Mouse (Mus musculus) heart, embryonic 14.5 days (tissue): ENCODE measurements around the gene Def6. TPM values are rescaled to one million over a fixed set of nuclear protein-coding genes. Genes with fewer than 3 reads are reported as not detected.

Experiments
- ATAC-seq: fragments of 200-750 bp; cut with Nextera tagmentation; 2 replicates; pipeline ENCODE4 v1.8.0; 2017; ENCODE audit warnings: low read depth, moderate TSS enrichment; ENCODE audit not compliant: insufficient number of reproducible peaks, insufficient read depth, low FRiP score
- H3K27ac ChIP-seq, 2 experiments: fragments of 200-500 bp in 1 of 2; fragments of 300-500 bp in 1 of 2; sonication (generic) in 1 of 2; replicated peaks in 1 of 2; 2 replicates each; pipeline ENCODE4 v1.5.1; 2012 to 2014; ENCODE audit warnings: low read depth in 2 of 2, low read length in 2 of 2, control low read depth in 1 of 2, mild to moderate bottlenecking in 1 of 2, mixed read lengths in 1 of 2; ENCODE audit not compliant: control insufficient read depth in 1 of 2, insufficient read depth in 1 of 2
- H3K27me3 ChIP-seq: fragments of 300-500 bp; sonication (generic); 2 replicates; pipeline ENCODE4 v1.6.1; 2014; ENCODE audit warnings: mild to moderate bottlenecking, low read length, control low read depth; ENCODE audit not compliant: control insufficient read depth, insufficient read depth
- H3K36me3 ChIP-seq: fragments of 300-500 bp; sonication (generic); 2 replicates; pipeline ENCODE4 v1.6.1; 2014; ENCODE audit warnings: mild to moderate bottlenecking, control low read depth, low read length, mixed read lengths; ENCODE audit not compliant: control insufficient read depth, insufficient read depth
- H3K4me1 ChIP-seq, 2 experiments: fragments of 200-500 bp in 1 of 2; fragments of 300-500 bp in 1 of 2; sonication (generic) in 1 of 2; 2 replicates each; pipeline ENCODE4 v1.6.1; 2012 to 2014; ENCODE audit warnings: low read length in 2 of 2, control low read depth in 1 of 2, mixed read lengths in 1 of 2; ENCODE audit not compliant: control insufficient read depth in 2 of 2, insufficient read depth in 2 of 2
- H3K4me2 ChIP-seq: fragments of 300-500 bp; sonication (generic); 2 replicates; pipeline ENCODE4 v1.6.1; 2014; ENCODE audit warnings: mild to moderate bottlenecking, low read length
- H3K4me3 ChIP-seq, 2 experiments: fragments of 200-500 bp in 1 of 2; fragments of 300-500 bp in 1 of 2; sonication (generic) in 1 of 2; 2 replicates each; pipeline ENCODE4 v1.5.1; 2012 to 2014; ENCODE audit warnings: low read length in 2 of 2, mild to moderate bottlenecking in 2 of 2, control low read depth in 1 of 2, low read depth in 1 of 2, moderate library complexity in 1 of 2; ENCODE audit not compliant: control insufficient read depth in 1 of 2, insufficient read depth in 1 of 2
- H3K9ac ChIP-seq: fragments of 300-500 bp; sonication (generic); 2 replicates; pipeline ENCODE4 v1.6.1; 2014; ENCODE audit warnings: mild to moderate bottlenecking, low read length
- H3K9me3 ChIP-seq: fragments of 300-500 bp; sonication (generic); 2 replicates; pipeline ENCODE4 v1.6.1; 2016; ENCODE audit warnings: low read length, control low read depth; ENCODE audit not compliant: control insufficient read depth
- WGBS: fragments of 180-500 bp; shearing (Covaris S2); extraction: QIAGEN DNeasy Blood & Tissue Kit; methylation state at CpG from one replicate; pipeline ENCODE4 v1.1.7; 2014; 5-methylcytosine and 5-hydroxymethylcytosine counted together
- polyA plus RNA-seq: library from polyadenylated mRNA; unstranded; fragments of >200 nt; fragmentation: Nextera tagmentation; extraction: Ambion mirVana; gene quantifications from 2 replicates; pipeline ENCODE4 v1.2.1, GENCODE M21; 2014

Def6 gene
- polyA plus RNA-seq, 1 experiment from 2014 or later = 1.5 TPM

DNA sequence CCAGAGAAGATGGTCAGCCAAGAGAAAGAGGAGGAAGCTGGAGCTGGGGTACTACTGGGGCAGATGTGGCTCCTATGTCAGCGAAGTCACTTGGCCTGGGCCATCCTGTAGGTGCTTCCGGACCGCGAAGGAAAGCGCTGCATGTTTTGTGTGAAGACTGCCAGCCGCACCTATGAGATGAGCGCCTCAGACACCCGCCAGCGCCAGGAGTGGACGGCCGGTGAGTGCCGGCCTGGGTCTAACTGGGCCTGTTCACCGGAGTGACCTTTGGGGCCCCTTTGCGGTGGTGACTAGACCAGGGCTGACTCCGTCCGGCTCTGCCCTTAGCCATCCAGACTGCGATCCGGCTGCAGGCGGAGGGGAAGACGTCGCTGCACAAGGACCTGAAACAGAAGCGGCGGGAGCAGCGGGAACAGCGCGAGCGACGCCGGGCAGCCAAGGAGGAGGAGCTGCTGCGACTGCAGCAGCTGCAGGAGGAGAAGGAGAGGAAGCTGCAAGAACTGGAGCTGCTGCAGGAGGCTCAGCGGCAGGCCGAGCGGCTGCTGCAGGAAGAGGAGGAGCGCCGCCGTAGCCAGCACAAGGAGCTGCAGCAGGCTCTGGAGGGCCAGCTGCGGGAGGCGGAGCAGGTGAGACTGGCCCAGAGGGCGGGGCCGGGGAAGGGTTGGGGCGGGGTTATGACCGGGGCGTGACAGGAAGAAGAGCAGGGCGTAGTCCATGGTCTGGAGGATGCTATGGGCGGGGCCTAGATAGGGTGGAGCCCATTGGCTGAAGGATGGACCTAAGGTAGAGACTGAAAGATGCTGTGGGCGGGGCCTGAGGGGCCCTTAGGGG is 16.2 kb downstream of the Def6 start:
- no peaks in the 10 kb centered on the region for H3K9me3 ChIP-seq
- peaks cover 5 to 9% of the 10 kb centered on the region in 2 experiments; a peak in 3 of 4 replicates for H3K4me1 ChIP-seq
- peak overlapping the region; percentile 56 to 57 for H3K4me3 ChIP-seq

DNA sequence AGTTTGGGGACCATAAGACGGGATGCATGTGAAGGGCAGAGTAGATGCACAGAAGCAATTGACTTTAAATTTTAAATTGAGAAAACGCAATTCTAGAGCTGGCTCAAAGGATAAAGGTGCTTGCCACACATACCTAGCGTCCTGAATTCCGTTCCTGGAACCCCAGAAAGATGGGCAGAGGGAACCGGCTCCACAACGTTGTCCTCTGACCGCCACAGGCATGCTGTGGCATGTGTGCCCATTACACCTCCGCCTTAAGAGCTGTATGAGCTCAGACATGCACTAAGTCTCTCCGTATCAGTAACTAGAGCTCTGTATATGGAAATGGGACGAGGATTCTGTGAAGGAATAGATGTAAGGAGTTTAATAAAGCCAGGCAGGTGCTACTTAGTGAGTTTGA is 17.0 kb downstream of the Def6 start:
- no peaks in the 10 kb centered on the region for H3K27me3 ChIP-seq
- no peak overlapping the region for H3K9ac ChIP-seq
- no peak overlapping the region for H3K27ac ChIP-seq
- H3K9me3 ChIP-seq = no peaks in the 10 kb centered on the region
- H3K4me1 ChIP-seq = peaks cover 5 to 9% of the 10 kb centered on the region in 2 experiments; a peak in 3 of 4 replicates
- H3K36me3 ChIP-seq = no peaks in the 10 kb centered on the region
- no peak for ATAC-seq
- 88% methylated on average over 10 of the region's 10 CpGs for WGBS
- no peak overlapping the region for H3K4me3 ChIP-seq
- H3K4me2 ChIP-seq = no peak overlapping the region

More for the DNA sequence above, 16.2 kb downstream of the Def6 start:
- under 1% methylated on average over 46 of the region's 46 CpGs for WGBS
- peak; percentile 86 for ATAC-seq
- Histone ChIP-seq H3K27me3 (no peaks in the 10 kb centered on the region), H3K36me3 (no peaks in the 10 kb centered on the region), H3K9ac (peak overlapping the region; percentile 76), H3K4me2 (peak overlapping the region; percentile 98), H3K27ac (0 out of 4 replicates have a peak overlapping the region, but pooled peaks have one; percentile 4 to 25)

DNA sequence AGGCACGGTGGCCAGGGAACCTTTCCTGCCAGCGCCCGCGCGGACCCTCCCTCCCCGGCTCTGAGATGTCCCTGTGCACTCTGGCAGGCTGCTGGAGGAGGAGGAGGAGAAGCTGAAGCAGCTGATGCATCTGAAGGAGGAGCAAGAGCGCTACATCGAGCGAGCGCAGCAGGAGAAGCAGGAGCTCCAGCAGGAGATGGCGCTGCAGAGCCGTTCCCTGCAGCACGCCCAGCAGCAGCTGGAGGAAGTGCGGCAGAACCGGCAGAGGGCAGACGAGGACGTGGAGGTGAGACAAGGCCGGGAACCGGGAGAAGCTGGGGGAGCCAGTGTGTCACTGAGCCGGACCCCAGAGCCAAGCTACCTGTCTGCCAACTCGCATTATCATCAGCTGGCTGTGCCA is 18.4 kb downstream of the Def6 start:
- Histone ChIP-seq H3K27me3 (no peaks in the 10 kb centered on the region), H3K4me3 (peak overlapping the region; percentile 26 to 34; a peak in 2 of 4 replicates), H3K9me3 (no peaks in the 10 kb centered on the region), H3K9ac (peak overlapping the region; percentile 25; the same call in 1 of the 2 replicates), H3K36me3 (no peaks in the 10 kb centered on the region), H3K4me1 (peaks cover 5 to 9% of the 10 kb centered on the region in 2 experiments; a peak in 3 of 4 replicates), H3K4me2 (peak overlapping the region; percentile 63), H3K27ac (no peak overlapping the region)
- peak; percentile 32; the same call in 1 of the 2 replicates for ATAC-seq
- 2% methylated on average over 21 of the region's 21 CpGs for WGBS

DNA sequence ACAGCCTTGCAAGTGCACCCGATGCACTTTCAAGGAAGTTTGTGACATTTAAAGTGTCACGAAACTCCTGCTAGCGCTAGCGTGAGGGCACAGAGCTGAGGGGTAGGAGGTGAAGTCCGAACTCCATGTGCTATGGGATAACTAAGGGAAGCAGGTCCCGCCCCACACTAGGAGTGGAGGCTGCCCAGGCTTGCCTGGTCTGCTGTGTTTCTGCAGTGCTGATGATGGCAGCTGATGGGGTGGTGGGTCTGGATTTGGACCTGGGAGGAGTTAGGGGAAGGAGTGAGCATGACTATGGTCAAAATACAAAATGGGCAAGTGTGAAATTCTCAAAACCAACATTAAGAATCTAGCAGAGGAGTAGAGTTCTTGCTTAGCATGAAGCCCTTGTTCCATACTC is 22.9 kb downstream of the Def6 start:
- 74% methylated on average over 6 of the region's 6 CpGs for WGBS
- ATAC-seq = no peak
- H3K36me3 ChIP-seq = no peaks in the 10 kb centered on the region
- H3K9ac ChIP-seq = no peak overlapping the region
- H3K27ac ChIP-seq = no peak overlapping the region
- no peaks in the 10 kb centered on the region for H3K27me3 ChIP-seq
- H3K4me1 ChIP-seq = peaks cover 3 to 16% of the 10 kb centered on the region in 2 experiments; a peak in 3 of 4 replicates
- H3K4me3 ChIP-seq = no peak overlapping the region
- H3K4me2 ChIP-seq = no peak overlapping the region
- no peaks in the 10 kb centered on the region for H3K9me3 ChIP-seq

DNA sequence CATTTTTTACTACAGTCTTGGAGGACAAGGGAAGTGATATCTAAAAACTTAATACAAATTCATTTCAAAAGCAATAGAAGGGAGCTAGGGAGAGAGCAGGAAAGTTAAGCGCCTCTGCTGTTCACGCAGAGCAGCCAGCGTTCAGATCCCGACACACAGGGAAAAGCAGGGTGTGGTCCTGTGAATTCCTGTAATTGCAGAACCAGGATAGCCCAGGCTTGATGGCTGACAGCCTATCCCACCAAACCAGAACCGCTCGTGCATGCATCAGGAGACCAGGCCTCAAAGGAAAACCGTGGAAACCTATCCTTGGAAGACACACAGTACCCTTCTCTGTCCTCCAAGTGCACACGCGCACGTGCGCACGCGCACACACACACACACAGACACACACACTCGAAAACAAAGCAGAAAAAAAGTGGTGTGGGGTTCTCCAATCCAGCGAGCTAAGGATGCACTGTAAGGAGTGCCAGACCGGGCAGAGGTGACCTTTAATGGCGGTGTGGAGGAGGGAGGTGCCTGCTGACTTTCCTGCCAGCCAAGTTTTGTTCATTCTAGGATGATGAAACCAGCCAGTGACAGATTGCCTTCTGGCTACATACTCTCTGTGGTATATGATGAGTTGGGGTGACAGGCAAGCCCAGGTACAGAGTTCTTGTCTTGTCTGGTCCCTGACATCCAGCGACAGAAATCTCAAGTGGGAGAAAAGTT is 23.6 kb downstream of the Def6 start:
- Histone ChIP-seq H3K36me3 (no peaks in the 10 kb centered on the region), H3K4me3 (no peak overlapping the region), H3K9me3 (no peaks in the 10 kb centered on the region), H3K4me1 (peaks cover 3 to 16% of the 10 kb centered on the region in 2 experiments; a peak in 3 of 4 replicates), H3K27me3 (no peaks in the 10 kb centered on the region), H3K4me2 (no peak overlapping the region), H3K27ac (no peak overlapping the region), H3K9ac (no peak overlapping the region)
- WGBS = 79% methylated on average over 18 of the region's 18 CpGs
- no peak for ATAC-seq

DNA sequence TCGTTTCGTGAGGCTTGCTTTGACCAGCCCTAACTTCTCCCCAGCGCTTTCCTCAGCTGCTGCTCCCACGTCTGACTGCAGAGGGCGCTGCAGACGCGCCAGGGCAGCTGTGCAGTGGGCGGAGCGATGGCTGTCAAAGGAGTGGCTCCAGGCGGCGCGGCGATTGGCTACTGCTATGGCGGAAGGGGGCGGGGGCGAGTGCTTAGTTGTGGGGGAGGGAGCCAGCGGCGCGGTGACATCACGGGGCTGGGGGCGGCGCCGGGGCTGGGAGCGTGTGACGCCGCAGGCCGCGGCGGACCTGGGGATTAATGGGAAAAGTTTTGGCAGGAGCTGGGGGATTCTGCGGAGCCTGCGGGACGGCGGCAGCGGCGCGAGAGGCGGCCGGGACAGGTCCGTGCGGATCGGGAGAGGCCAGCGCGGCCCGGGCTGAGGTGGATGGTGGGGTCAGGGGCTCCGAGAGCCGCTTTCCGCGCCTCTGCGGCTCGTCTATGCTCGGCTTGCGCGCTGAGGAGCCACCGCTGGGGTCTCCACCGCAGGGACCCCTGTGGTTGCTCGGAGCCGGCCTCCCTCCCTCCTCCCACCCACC is 25.0 kb downstream of the Def6 start, which contains the start of gene Ppard:
TSS of gene Ppard (plus strand) at position 226 of the 586 bp plus-strand sequence.
- Histone ChIP-seq H3K4me3 (peak within 1 kb of the TSS; percentile 87 to 88), H3K9me3 (no peaks in the 10 kb centered on the region), H3K4me1 (peaks cover 3 to 12% of the 10 kb centered on the region in 2 experiments; a peak in 3 of 4 replicates), H3K27me3 (no peaks in the 10 kb centered on the region), H3K4me2 (peak within 1 kb of the TSS; percentile 89), H3K36me3 (0 out of 2 replicates have a peak, but pooled peaks cover 7% of the 10 kb centered on the region), H3K27ac (peak within 1 kb of the TSS; percentile 72 to 84), H3K9ac (peak within 1 kb of the TSS; percentile 96)
- peak; percentile 96 for ATAC-seq
- WGBS = under 1% methylated on average over 52 of the region's 57 CpGs

DNA sequence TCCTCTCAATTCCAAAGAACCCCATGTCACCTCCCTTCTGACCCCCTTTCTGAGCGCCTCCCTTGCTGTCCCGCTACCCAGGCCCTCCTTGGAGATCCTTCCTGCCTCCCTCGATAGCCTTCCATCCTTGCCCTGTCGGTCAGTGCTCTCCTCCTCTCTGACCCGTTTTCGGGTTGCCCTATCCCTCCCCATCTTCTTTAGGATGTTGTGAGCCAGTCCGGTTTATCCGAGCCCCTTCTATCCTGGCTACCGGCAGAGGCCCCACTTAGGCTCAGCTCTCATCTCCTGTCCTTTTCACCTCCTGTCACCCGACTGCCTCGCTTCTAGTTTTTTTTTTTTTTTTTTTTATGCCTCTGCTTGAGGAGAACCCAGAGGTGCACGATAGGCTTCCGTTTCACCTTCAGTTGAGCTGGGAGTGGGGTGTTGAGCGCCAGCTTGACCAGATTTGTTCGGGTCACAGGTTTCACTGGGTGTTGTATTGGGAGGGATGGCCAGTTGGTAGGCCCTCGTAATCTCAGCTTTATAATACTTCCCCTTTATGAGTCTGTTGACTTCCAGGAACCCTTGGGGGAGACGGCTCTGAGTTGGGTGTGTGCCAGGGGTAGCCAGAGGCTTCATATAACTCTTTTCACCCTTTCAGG is 25.6 kb downstream of the Def6 start:
- Histone ChIP-seq H3K27ac (peak overlapping the region; percentile 50 to 84; a peak in 3 of 4 replicates), H3K36me3 (0 out of 2 replicates have a peak, but pooled peaks cover 7% of the 10 kb centered on the region), H3K4me1 (peaks cover 3 to 12% of the 10 kb centered on the region in 2 experiments; a peak in 3 of 4 replicates), H3K4me3 (peak overlapping the region; percentile 87 to 88), H3K27me3 (no peaks in the 10 kb centered on the region), H3K9ac (peak overlapping the region; percentile 96), H3K9me3 (no peaks in the 10 kb centered on the region), H3K4me2 (peak overlapping the region; percentile 89)
- ATAC-seq = no peak
- WGBS = 5% methylated on average over 17 of the region's 17 CpGs
